Mouse (Mus musculus): ENCODE results near the gene Cpne1.

Cpne1 gene

GRCm38 (mm10) chr2:156079183-156079560 lies 32.6 kb downstream of the Cpne1 start:
- DNase-seq, result no peak

- DNase-seq, result no peak
Observed at GRCm38 (mm10) chr2:156078421-156079182, 33.2 kb downstream of the Cpne1 start.

- DNase-seq, result no peak
Observed at GRCm38 (mm10) chr2:156077461-156077860, 34.3 kb downstream of the Cpne1 start.

GRCm38 (mm10) chr2:156073725-156074124 lies 38.0 kb downstream of the Cpne1 start:
- DNase-seq, result no peak

GRCm38 (mm10) chr2:156071236-156071635 lies 40.5 kb downstream of the Cpne1 start:
- DNase-seq, result no peak

- DNase-seq, result no peak
Observed at GRCm38 (mm10) chr2:156067916-156068315, 43.8 kb downstream of the Cpne1 start.

- DNase-seq, result no peak
Observed at GRCm38 (mm10) chr2:156066126-156066525, 45.6 kb downstream of the Cpne1 start.

- DNase-seq, result peak; percentile 84
Observed at GRCm38 (mm10) chr2:156065099-156066041, 46.4 kb downstream of the Cpne1 start, which contains the start of gene Spag4. TSS of gene Spag4 (plus strand) at chr2:156065175.

GRCm38 (mm10) chr2:156052816-156053215 lies 58.9 kb downstream of the Cpne1 start, which contains the start of gene Fer1l4:
TSS of gene Fer1l4 (minus strand) at chr2:156052947.
- DNase-seq, result no peak

- DNase-seq, result peak; percentile 6
Observed at GRCm38 (mm10) chr2:156047929-156048328, 63.8 kb downstream of the Cpne1 start.

GRCm38 (mm10) chr2:156042903-156043302 lies 68.9 kb downstream of the Cpne1 start:
- DNase-seq, result no peak

GRCm38 (mm10) chr2:156039390-156039789 lies 72.4 kb downstream of the Cpne1 start:
- no peak for DNase-seq

- peak; percentile 15 for DNase-seq
Observed at GRCm38 (mm10) chr2:156025482-156025881, 86.3 kb downstream of the Cpne1 start.

All from retina, postnatal 1 day (tissue).